Mouse (Mus musculus): ENCODE measurements around the gene Lmna. TPM values are rescaled to one million over a fixed set of nuclear protein-coding genes. Genes with fewer than 3 reads are reported as not detected.

Lmna gene
- polyA plus RNA-seq, 1 experiment, result 51.4 TPM

DNA sequence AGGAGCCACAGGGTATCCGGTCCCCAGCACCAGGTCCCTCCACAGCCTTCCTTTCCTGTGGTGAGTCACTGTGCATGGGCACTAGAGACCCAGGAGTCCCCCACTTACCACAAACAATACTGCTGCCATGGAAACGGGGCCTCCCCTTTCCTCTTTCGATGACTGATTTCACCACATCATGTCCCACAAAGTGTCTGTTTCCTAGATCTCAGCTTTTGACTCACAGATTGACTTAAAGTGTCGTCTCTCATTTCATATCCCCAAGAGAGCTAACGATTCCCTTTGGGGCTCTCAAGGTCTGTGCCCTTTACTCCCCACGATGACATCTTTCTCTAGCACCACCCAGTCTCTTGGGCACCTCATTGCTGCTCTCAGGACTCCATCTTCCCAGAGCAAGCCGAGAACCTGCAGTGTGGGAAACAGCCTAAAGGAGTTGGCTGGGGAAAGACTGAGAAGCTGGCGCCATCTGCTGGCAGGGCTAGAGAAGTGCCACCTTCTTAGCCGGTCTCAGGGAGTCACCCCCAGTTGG, 12.1 kb upstream of the Lmna start:
- H3K27ac ChIP-seq (ENCODE audit: insufficient read depth, low read length), result no peak overlapping the region
- 32% methylated on average over 9 of the region's 9 CpGs for WGBS
- TF ChIP-seq POLR2A (IDR thresholded peaks at IDR 0.05; ENCODE audit: borderline replicate concordance, insufficient read depth, low read length), result no peak
- peak; percentile 85 for TF ChIP-seq CTCF (IDR thresholded peaks at IDR 0.05; ENCODE audit: borderline replicate concordance, insufficient read depth, low read depth, low read length)
- no peaks in the 10 kb centered on the region for H3K27me3 ChIP-seq (ENCODE audit: control insufficient read depth, insufficient read depth, low read length)
- no peaks in the 10 kb centered on the region; the same call in 1 of the 2 replicates for H3K4me1 ChIP-seq (ENCODE audit: control insufficient read depth, insufficient read depth, low read length)
- no peak overlapping the region for H3K4me3 ChIP-seq (replicated peaks; ENCODE audit: insufficient read depth, low read depth, low read length)
- peak; percentile 53 to 69 for DNase-seq

DNA sequence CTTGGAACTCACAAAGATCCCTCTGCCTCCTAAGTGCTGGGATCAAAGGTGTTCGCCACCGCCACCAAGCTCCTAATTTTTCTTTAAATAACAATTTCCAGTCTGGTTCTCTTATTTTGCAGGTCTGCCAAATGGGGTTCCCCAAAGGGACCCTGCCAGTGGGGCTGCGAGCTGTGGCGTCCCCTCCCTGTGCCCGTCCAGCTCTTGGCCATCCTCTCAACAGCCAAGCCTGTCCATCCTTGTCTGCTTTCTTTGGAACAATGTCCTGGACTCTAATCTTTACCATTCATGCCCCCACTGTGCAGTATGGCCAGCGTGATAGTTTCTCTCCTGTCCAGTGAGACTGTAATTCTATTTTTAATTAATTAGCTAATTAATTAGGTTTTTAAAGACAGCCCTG, 11.4 kb upstream of the Lmna start:
- no peaks in the 10 kb centered on the region for H3K27me3 ChIP-seq (ENCODE audit: control insufficient read depth, insufficient read depth, low read length)
- H3K27ac ChIP-seq (ENCODE audit: insufficient read depth, low read length), result no peak overlapping the region
- H3K4me1 ChIP-seq (ENCODE audit: control insufficient read depth, insufficient read depth, low read length), result no peaks in the 10 kb centered on the region; the same call in 1 of the 2 replicates
- DNase-seq, result no peak
- H3K4me3 ChIP-seq (replicated peaks; ENCODE audit: insufficient read depth, low read depth, low read length), result no peak overlapping the region
- WGBS, result 89% methylated on average over 6 of the region's 6 CpGs
- no peak for TF ChIP-seq POLR2A (IDR thresholded peaks at IDR 0.05; ENCODE audit: borderline replicate concordance, insufficient read depth, low read length)
- no peak for TF ChIP-seq CTCF (IDR thresholded peaks at IDR 0.05; ENCODE audit: borderline replicate concordance, insufficient read depth, low read depth, low read length)

DNA sequence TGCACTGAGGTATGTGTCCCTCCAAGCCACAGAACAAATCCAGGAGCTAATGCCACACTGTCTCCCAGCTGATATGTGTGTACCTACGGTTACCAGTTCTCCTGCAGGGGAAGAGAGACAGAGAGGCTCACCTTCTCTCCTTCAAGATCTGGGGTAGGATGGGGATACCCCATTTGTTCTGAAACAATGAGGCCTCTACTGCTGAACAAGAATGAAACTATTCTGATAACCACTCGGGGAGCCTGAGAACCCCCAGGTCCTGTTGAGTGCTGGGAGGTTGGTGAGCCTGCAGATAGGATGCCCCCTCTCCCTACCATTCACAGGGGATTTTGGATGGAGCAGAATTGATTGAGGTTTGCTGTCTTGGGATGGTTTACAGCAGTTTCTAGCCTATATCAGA, 10.3 kb upstream of the Lmna start:
- Histone ChIP-seq H3K4me1 (ENCODE audit: control insufficient read depth, insufficient read depth, low read length) (no peaks in the 10 kb centered on the region; the same call in 1 of the 2 replicates), H3K27me3 (ENCODE audit: control insufficient read depth, insufficient read depth, low read length) (no peaks in the 10 kb centered on the region), H3K27ac (ENCODE audit: insufficient read depth, low read length) (no peak overlapping the region), H3K4me3 (replicated peaks; ENCODE audit: insufficient read depth, low read depth, low read length) (no peak overlapping the region)
- no peak for TF ChIP-seq POLR2A (IDR thresholded peaks at IDR 0.05; ENCODE audit: borderline replicate concordance, insufficient read depth, low read length)
- TF ChIP-seq CTCF (IDR thresholded peaks at IDR 0.05; ENCODE audit: borderline replicate concordance, insufficient read depth, low read depth, low read length), result no peak
- WGBS, result 88% methylated on average over 2 of the region's 2 CpGs
- no peak for DNase-seq

DNA sequence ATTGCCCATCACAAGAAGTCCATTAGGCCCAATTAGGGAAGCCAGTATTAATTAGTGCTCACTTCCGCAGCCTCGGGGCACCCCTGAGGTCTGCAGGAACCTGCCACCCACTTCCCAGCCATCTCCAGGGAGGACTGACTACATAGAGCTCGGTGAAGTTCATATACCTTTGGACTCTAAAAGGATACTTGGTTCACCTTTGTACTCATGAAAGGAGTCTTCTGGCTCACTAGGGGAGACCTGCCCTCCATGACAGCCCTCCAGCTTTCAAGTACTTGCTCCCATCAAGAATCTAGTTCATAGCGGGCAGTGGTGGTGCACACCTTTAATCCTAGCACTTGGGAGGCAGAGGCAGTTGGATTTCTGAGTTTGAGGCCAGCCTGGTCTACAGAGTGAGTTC, 8.7 kb upstream of the Lmna start:
- H3K4me1 ChIP-seq (ENCODE audit: control insufficient read depth, insufficient read depth, low read length), result no peaks in the 10 kb centered on the region
- H3K27me3 ChIP-seq (ENCODE audit: control insufficient read depth, insufficient read depth, low read length), result no peaks in the 10 kb centered on the region
- no peak for DNase-seq
- H3K4me3 ChIP-seq (replicated peaks; ENCODE audit: insufficient read depth, low read depth, low read length), result no peak overlapping the region
- H3K27ac ChIP-seq (ENCODE audit: insufficient read depth, low read length), result no peak overlapping the region
- 91% methylated on average over 4 of the region's 4 CpGs for WGBS
- no peak for TF ChIP-seq POLR2A (IDR thresholded peaks at IDR 0.05; ENCODE audit: borderline replicate concordance, insufficient read depth, low read length)
- no peak for TF ChIP-seq CTCF (IDR thresholded peaks at IDR 0.05; ENCODE audit: borderline replicate concordance, insufficient read depth, low read depth, low read length)

DNA sequence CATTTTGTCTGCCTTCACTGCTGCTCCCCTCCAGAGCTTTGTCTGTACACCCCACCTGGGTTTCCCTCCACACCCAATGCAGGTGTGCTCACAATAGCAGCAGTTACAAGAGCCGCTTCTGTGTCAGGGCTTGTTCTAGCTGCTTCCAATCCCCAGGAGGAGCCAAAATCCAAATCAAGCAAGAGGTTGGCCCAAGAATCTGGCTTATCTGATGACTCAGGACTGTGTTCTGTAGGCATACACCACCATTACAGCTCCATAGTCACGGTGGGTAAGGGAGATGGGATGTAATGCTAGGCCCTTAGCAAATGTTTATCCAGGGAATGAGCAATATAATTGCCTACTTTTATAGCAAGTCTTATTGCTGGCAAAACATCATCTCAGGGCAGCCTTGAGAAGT, 6.7 kb upstream of the Lmna start:
- TF ChIP-seq CTCF (IDR thresholded peaks at IDR 0.05; ENCODE audit: borderline replicate concordance, insufficient read depth, low read depth, low read length), result no peak
- no peak for TF ChIP-seq POLR2A (IDR thresholded peaks at IDR 0.05; ENCODE audit: borderline replicate concordance, insufficient read depth, low read length)
- no peak overlapping the region for H3K4me3 ChIP-seq (replicated peaks; ENCODE audit: insufficient read depth, low read depth, low read length)
- no peaks in the 10 kb centered on the region for H3K4me1 ChIP-seq (ENCODE audit: control insufficient read depth, insufficient read depth, low read length)
- H3K27me3 ChIP-seq (ENCODE audit: control insufficient read depth, insufficient read depth, low read length), result no peaks in the 10 kb centered on the region
- no peak for DNase-seq
- WGBS, result 88% methylated on average over 2 of the region's 2 CpGs
- no peak overlapping the region for H3K27ac ChIP-seq (ENCODE audit: insufficient read depth, low read length)

DNA sequence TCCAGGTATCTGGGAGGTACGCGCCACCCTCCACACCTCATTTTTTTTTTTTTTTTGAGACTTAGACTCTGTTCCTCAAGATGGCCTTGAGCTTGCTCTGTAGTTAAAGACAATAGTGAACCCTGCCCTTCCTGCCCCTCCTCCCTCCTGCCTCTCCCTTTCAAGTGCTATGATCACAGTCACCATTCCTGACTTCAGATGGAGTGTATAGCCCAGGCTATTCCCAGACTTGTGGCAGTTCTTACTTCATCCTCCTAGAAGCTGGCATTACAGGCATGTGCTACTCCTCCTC, 5.3 kb upstream of the Lmna start:
- H3K27me3 ChIP-seq (ENCODE audit: control insufficient read depth, insufficient read depth, low read length), result no peaks in the 10 kb centered on the region
- DNase-seq, result no peak
- TF ChIP-seq POLR2A (IDR thresholded peaks at IDR 0.05; ENCODE audit: borderline replicate concordance, insufficient read depth, low read length) (no peak), CTCF (IDR thresholded peaks at IDR 0.05; ENCODE audit: borderline replicate concordance, insufficient read depth, low read depth, low read length) (no peak)
- 100% methylated on average over 2 of the region's 2 CpGs for WGBS
- no peak overlapping the region for H3K27ac ChIP-seq (ENCODE audit: insufficient read depth, low read length)
- no peak overlapping the region for H3K4me3 ChIP-seq (replicated peaks; ENCODE audit: insufficient read depth, low read depth, low read length)
- H3K4me1 ChIP-seq (ENCODE audit: control insufficient read depth, insufficient read depth, low read length), result no peaks in the 10 kb centered on the region

DNA sequence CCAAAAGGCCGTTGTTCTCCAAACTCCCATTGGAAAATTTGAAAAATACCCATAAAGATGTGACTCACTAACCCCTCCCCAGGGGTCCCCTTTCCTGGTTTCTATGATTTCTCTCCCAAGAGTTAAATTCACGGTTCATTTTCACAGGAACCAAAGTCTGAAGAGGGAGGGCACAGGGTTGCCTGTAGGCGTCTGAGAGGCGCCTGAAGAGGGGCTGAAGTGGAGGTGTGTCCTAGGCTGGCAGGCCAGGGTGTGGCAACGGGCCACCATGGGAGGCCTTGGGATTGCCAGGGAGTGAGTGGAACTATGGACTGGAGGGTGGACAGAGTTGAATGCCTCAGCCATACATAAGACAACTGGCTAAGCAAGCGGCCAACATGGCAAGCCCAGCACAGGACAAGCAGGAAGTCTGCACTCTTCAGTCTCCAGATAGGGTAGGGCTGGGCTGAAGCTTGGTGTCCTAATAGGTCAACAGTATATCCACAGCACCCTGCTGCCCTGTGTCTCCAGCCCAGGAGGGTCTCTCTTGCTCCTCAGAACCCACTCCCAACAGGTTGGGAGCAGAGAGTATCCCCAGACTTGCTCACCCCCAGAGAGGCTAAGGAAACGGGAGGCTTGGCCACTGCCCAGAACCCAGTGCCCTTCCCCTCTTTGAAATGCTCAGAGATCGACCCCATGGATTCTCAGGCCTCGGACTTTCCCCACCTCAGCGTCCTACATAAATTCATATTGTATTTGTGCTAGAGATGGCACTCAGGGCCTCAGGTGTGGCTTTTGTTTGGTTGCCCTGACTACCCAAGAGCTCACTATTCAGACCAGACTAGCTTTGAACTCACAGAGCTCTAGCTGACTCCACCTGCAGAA, 4.7 kb upstream of the Lmna start:
- no peak for TF ChIP-seq CTCF (IDR thresholded peaks at IDR 0.05; ENCODE audit: borderline replicate concordance, insufficient read depth, low read depth, low read length)
- no peak for TF ChIP-seq POLR2A (IDR thresholded peaks at IDR 0.05; ENCODE audit: borderline replicate concordance, insufficient read depth, low read length)
- no peak overlapping the region for H3K27ac ChIP-seq (ENCODE audit: insufficient read depth, low read length)
- WGBS, result 76% methylated on average over 10 of the region's 10 CpGs
- no peak overlapping the region for H3K4me3 ChIP-seq (replicated peaks; ENCODE audit: insufficient read depth, low read depth, low read length)
- H3K4me1 ChIP-seq (ENCODE audit: control insufficient read depth, insufficient read depth, low read length), result peaks cover under 1% of the 10 kb centered on the region; the same call in 1 of the 2 replicates
- DNase-seq, result no peak
- no peaks in the 10 kb centered on the region for H3K27me3 ChIP-seq (ENCODE audit: control insufficient read depth, insufficient read depth, low read length)

DNA sequence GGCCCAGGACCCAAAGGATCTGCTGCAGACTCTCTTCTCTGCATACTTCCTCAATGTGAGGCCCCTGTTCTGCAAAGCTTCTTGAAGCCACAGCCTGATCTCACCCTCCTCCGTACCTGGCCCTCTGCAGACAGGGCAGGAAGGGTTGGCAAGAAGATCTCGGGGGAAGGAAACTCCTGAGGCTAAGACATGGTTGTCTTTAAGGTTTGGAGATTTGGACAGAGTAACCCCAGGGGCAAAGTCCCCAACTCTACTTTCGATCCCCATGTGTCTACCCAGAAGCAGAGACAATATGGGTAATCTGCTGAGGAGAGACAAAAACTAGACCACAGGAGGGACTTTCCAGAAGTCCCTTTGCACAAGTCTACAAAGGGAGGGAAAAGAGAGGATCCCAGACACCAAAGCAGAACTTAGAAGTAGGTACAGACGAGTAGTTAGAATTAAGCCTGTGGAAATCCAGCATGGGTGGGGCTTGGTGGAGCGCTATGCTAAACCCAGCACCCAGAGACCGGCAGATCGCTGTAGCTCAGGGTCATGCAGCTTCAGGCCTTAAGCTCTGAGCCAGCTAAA, 3.9 kb upstream of the Lmna start:
- 86% methylated on average over 7 of the region's 7 CpGs for WGBS
- H3K4me3 ChIP-seq (replicated peaks; ENCODE audit: insufficient read depth, low read depth, low read length), result no peak overlapping the region
- no peak for DNase-seq
- H3K27me3 ChIP-seq (ENCODE audit: control insufficient read depth, insufficient read depth, low read length), result no peaks in the 10 kb centered on the region
- no peak for TF ChIP-seq CTCF (IDR thresholded peaks at IDR 0.05; ENCODE audit: borderline replicate concordance, insufficient read depth, low read depth, low read length)
- no peak for TF ChIP-seq POLR2A (IDR thresholded peaks at IDR 0.05; ENCODE audit: borderline replicate concordance, insufficient read depth, low read length)
- no peak overlapping the region for H3K27ac ChIP-seq (ENCODE audit: insufficient read depth, low read length)
- peaks cover 3% of the 10 kb centered on the region; the same call in 1 of the 2 replicates for H3K4me1 ChIP-seq (ENCODE audit: control insufficient read depth, insufficient read depth, low read length)
